Mouse (Mus musculus): Measurements from ENCODE around the gene Cd27.
"Not testable (repeated sequence)": the region's sequence is repeated elsewhere in the genome, so short reads cannot be mapped to it uniquely, and the experiment has no call there.

Cd27 gene

DNA sequence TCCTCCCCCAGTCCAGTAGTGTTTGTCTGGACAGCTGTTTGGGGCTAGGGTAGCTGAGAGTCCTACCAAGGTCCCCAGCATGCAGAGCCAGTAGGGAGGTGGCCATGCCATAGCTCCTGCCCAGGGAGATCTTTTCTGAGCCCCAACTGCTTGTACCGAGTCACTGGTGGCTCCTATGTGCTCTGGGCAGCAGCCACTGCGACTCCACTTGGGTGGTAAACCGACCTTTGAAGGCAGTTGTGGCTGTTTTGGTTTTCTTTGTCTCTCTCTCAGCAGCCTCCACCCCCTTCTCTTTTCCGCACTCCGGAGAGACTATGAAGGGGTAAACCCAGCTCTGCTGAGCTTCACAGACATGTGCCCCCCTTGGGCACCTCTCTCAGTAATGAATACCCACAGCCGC is at the start of gene Cd27:
Gene Cd27 (minus strand): TSS at position 229 of the 400 bp plus-strand sequence.
- no peak for DNase-seq

DNA sequence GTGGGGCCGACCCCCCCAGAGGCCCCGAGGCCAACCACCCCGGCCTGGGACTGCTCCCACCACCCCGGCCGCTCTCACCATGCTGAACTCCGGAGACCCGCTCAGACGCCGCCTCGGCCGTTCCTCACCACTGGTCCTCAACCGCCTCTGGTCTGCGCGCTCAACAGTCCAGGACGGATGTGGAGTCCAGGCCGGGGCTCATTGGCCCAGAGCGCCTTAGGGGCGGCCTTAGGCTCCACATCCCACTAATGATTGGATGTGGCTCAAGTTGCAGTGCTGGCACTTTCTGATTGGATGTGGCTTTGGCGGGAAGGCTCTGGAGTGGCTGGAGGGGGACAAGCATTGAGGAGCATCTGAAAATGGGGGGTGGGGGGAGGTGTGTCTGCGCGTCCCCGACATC is 49.1 kb upstream of the Cd27 start, which contains the start of gene Tuba3a:
Gene Tuba3a (minus strand): TSS at position 153 of the 400 bp plus-strand sequence.
- no peak for DNase-seq

DNA sequence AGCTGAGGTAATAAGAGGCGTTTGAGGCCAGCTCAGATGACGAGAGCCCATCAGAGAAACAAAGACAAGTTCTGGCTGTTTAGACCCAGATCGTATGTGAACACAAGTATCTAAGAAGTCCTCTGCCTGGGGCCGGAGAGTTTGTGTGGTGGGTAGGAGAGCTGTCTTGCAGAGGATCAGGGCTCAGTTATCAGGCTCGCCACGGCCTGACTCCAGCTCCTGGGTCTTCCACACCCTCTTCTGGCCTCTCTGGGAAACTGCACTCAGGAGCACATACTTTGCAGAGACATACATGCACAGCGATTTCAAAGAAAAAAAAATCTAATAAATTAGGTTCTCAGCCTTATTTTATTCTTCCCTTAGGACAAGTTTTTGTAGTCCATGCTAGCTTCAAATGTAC is 47.9 kb upstream of the Cd27 start:
- DNase-seq: no peak

DNA sequence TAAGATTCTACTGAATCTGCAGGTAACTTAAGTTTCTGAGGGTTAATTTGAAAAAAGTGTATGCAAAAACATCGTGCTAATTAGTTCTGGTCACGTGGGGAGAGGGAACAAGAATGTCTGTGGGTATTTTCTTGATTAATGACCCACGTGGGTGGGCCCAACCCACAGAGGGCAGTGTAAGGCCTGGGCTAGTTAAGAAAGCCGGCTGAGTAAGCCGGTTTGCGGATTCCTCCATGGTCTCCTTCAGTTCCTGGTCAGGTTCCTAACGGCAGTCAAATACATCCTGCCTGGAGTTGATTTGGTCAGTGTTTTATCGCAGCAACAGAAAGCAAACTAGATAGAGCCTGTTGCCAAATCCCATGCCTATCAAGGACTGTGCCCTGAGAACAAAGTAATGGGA is 47.4 kb upstream of the Cd27 start:
- DNase-seq: no peak

DNA sequence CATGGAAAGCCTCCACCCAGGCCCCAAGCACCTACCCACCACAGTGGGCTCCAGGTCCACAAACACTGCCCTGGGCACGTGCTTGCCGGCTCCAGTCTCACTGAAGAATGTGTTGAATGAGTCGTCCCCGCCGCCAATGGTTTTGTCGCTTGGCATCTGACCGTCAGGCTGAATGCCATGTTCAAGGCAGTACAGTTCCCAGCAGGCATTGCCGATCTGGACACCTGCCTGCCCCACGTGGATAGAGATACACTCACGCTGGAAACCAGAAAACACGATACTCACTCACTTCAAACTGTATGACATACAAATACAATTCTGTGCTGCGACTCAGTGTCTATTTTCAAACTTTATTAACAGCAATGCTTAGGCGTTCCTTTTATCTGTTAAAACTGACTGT is 45.9 kb upstream of the Cd27 start:
- DNase-seq: not testable (repeated sequence)

DNA sequence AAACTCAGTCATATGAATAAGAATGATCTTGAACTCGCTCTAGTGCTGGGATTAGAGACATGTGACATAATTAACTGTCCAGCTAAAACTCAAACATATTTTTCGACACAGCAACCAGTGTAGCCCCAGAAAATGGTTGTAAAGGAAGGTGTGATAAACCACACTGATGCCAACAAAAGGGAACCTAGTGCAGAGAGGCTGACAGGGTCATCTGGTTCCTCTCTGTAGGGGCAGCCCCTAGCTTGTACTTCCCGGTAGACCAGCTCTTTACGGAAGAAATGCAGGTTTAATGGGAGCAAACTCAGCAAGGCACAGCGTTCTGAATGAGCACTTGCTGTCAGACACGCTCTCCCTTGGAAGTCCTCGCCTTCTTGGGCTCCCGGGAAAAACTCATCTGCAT is 42.9 kb upstream of the Cd27 start:
- no peak for DNase-seq

DNA sequence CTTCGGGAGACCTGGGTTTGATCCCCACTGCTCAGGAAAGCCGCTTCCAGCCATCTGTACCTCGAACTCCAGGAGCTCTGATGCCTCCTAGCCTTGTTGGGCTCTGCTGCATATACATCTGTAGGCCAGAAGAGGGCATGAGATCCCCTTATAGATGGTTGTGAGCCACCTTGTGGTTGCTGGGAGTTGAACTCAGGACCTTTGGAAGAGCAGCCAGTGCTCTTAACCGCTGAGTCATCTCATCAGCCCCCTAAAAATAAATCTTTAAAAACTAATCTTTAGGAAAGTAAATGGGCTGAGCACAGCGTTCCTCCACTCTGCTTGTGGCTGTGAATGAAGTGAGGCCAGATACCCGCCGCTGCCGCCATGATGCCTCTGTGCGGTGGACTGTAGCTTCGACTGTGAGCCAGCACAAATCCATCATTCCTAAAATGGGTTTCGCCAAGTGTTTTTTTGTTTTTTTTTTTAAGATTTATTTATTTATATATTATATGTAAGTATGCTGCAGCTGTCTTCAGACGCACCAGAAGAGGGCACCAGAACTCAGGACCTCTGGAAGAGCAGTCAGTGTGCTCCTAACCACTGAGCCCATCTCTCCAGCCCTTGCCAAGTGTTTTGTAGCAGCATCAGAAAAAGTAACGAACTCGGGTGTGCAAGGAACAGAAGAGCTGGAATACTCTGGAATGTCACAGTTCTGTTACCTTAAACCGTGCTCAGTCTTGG is 38.2 kb upstream of the Cd27 start:
- DNase-seq: no peak

DNA sequence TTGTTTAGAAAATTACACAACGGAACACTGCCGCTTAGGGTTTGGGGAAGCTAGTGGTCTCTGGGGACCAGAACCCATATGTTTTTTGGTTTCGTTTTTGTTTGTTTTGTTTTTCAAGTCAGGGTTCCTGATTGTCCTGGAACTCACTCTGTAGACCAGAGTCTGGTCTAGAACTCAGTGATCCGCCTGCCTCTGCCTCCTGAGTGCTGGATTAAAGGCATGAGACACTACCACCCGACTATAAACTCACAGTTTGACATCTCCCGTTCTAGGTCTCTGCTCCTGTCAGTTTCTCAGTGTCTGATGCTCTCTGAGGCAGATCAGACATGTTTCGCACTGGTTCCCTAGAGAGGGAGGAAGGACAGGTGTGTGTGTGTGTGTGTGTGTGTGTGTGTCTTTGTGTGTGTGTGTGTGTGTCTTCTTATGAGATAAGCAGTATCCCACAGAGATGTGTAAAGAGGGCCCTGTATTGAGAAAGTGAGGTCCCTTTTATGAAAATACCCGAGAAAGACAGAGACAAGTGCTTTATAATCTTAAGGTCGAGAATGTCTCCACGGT is 35.5 kb upstream of the Cd27 start:
- no peak for DNase-seq

DNA sequence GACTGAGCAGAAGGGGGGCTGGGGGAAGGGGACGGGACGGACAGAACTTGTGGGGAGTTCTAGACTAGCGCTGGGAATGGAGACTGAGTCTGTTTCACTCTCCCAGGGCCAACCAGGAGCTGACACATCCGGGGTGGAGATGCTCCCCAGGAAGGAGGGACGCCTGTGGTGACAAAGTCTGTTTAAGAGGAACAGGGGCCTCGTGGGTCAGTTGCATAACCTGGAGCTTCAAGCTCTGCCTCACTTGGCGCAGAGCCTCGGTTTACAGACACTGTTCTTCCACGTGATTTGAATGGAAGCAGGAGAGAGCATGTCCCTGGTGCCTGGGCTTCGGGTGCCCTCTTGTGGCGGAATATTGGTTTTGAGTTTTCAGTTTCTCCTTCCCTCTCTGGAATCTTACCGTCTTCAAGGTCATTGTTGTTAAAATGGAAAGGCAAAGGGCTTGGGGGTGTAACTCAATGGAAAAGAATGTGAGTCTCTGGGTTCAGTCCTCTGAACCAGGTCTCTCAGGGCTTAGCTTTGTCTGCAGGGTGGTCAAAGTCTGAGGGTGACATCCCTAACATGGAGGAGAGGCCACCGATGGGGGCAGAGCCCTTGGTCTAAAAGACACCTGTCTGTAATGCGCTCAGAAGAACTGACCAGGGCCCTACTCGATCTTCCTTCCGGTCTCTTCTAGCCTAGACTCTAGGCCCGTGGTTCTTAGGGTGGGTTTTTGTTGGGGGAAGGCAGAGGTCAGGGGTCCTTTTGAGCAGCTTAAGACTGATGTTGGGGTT is 34.8 kb upstream of the Cd27 start:
- DNase-seq: peak; percentile 95

DNA sequence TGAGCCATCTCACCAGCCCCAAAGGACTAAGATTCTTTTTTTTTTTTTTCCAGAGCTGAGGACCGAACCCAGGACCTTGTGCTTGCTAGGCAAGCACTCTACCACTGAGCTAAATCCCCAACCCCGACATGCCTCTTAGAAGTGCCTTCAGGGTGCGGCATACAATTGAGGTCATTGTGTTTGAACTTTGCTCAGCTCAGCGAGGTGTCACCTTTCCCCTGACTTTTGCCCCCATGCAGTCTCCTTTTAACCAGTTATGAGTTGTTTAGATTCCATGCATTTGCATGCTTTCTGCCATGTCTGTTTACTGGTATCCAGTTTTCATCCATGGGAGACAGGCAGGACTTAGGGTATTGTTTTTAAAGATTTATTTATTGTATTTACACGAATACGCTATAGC is 32.0 kb upstream of the Cd27 start:
- DNase-seq: no peak

DNA sequence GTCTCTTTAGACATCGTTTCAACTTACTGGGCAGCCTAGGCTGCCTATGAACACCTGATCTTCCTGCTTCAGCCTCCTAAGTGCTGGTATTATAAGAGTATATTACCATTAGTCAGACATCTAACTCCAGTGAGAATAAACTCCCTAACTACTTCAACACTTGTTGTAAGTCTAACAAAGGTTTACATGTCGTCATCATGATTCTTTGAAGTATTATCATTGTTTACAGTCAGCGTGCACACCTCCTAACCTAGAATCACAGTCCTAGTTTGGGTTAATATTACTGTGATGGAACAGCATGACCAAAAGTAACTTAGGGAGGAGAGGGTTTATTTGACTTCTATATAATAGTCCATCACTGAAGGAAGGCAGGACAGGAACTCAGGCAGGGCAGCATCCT is 30.7 kb upstream of the Cd27 start:
- DNase-seq: no peak

DNA sequence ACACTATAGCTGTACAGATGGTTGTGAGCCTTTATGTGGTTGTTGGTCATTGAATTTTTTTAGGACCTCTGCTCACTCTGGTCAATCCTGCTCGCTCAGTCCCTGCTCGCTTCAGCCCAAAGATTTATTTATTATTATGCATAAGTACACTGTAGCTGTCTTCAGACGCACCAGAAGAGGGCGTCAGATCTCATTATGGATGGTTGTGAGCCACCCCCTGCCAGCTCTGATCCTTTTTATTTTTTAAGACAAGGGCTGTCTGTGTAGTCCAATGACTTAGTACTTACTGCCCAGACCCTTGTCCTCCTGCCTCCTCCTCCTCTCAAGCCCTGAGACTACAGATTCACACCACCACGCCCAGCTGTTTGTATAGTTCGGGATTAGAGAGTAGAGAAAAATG is 29.8 kb upstream of the Cd27 start:
- not testable (repeated sequence) for DNase-seq

DNA sequence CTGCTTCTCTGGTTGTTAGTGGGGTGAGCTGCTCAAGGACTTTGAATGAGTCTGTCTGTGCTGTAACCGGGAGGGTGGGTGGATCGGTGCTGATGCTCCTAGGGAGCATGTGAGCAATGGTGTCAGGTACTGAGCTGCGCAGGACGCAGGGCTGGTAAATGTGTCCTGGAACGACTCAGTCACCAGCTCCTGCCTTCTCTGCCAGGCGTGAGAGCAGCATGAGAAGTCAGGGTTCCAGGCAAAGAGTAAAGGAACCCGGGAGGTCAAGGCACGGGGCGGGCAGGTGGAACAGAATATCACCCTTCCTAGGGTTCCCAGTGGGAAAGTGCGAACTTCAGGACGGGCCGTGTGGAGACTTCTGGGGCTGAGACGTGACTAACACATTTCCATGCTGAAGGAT is 29.3 kb upstream of the Cd27 start:
- no peak for DNase-seq

DNA sequence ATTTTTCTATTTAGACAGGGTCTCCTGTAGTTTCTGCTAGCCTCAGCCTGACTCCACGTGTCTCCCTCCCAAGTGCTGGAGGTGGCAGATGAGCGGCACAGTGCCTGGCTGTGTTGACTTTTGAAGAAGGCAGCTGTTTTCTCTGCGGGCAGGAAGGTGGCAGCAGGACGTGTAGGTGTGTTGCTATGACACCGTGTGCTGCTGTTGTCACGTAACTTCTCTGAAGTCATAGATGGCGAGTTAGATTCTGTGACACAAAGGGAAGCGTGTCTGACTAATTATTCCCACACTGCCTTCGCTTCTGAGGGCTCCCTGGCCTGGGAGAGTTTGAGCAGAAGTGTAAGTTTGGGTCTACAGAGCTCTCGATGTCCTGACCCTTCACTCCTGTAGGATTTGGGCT is 28.4 kb upstream of the Cd27 start:
- no peak for DNase-seq

DNA sequence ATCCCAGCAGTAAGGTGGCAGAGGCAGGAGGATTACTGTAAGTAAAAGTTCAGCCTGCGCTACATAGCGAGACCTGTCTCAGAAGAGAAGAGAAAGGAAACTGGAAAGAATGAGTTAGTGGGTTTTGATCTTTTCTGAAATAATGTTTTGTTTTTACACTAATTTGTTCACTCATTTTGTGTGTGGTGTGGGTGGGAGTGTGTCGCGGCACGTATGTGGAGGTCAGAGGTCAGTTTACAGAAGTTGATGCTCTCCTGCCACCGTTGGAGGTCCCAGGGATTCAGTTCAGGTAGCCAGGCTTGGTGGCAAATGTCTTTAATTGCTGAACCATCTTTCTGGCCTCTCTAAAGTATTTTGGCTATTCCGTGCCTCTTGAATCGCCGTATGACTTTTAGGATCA is 27.4 kb upstream of the Cd27 start:
- no peak for DNase-seq

DNA sequence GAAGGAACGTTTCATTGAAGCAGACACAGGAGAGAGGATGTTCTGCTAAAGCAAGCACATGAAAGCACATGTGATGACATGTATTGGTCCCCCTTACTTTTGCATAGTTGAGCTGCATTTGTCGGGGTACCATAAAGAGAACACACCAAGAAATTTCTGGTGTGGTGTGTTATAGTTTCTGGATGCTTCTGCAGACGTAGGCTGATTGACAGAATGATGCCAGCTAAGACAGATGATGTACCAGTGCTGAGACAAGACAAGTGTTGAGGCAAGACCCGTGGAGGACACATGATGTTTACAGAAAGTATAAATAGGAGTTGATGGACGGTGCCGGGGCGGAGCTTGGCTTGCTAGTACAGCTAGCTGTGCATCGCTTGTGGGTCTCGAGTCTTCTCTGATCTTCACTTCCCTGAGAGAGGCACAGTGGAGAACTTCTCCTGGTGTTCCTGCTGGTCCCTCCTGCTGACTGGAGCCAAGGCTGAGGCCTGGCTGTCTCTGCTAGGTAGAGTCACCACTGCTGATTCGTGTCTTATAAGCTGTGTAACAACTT is 23.3 kb upstream of the Cd27 start:
- DNase-seq: no peak

DNA sequence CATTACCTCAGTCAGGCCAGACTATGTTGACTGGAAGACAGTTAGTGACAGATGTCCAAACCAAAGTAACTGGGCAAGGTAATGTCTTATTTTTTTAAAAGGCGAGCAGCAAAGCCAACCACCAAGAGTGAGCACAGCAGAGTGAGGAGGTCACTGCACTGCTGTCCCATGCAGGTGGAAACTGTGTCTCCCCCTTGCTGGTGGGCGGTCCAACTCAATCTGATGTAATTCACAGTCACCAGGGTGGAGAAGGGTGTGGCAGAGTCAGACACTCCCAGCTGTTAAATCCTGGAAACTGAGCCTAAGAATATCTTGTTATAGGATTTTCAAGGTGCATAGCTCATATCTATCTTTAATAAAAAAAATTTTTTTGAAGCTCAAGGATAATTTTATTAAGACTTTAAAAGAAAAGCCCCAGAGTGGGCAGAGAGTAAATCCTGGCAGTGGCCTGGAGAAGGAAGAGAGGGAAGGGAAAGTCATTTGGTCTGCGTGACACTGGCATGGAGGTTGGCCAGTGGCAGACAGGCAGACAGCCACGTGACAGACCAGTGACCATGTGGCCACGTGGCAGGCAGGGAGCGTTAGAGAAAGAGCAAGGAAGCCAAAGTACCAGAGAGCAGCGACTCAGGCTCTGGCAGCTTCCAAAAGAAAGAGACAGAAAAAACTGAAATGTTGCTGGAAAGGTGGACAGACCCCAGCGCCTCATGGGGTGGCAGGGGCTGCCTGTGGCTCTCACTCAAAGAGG is 19.6 kb upstream of the Cd27 start:
- peak; percentile 57 for DNase-seq

DNA sequence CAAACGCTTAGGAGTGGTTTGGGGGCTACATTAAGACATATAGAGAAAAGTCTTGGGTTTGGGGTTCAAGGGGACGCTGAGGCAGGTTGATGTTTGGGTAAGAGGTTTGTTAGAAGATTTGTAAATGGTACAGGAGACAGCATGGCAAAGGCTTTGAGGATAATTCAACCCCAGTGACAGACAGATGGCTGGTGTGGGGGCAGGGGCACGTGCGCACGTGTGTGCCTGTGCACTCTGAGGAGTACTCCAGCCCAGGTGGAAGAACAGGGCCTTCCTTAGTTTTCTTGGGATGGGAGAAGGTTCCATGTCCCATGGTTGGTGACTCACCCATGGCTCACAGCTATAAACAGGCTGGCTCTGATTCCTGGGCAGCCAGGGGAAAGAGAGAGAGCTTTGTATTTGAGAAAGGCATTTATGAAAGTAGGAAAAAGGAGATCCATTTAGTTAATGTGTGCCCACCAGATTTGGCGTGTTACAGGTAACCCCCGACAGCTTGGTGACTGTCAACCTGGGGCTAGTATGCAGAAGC is 18.8 kb upstream of the Cd27 start:
- DNase-seq: no peak

DNA sequence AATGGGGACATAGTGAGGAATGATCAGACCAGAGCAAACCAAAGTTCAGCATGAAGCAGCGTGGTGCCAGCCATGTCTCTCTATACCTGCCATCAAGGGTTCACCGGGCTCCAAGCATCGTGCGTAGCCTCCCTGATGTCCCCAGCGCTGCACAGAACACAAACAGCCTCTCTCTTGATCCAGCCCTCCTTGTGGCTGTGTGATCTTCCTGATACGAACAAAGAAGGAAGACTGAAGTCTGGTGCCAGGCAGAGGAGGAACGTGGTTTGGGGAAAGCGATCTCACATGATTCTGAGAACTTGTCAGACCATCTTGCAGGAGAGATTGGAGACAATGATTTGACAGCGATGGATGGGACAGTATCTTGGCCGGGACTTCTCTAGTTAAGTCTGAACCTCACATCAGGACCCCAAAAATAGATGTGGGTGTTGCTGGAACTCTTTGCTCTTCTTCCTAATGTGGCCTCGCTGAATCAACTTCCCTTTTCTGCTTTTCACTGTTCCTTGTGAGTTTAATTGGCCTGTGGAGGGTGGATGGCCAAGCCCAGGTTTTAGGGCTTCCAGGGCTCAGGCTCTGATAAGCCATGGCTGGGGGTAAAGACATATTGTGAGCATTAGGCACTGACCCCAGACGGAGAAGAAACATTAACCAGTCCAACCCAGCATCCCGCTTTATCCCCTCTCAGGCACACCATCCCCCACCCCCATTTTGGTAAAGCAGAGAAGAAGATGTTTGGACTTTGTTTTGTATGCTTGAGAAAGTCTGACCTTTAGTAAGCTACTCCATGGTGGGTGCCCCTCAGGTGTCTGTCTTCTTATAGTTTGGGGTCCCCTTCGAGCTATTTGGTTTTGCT is 17.3 kb upstream of the Cd27 start:
- DNase-seq: no peak

DNA sequence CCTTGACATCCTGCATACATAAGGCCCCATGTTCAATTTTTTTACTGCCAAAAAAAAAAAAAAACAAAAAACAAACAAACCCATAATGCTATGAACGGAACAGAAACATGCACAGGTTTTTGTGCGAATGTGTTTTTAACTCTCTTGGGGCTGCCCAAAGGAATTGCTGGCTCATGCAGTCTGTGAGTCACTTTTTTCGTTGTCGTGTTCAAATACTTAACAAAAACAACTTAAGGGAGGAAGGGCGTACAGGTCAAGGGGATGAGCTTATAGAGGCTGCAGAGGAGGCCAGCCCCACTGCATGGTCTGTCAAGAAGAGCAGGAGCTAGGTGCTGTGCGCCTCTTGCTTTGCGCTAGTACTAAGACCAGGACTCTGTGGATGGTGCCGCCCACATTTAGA is 15.9 kb upstream of the Cd27 start:
- no peak for DNase-seq

DNA sequence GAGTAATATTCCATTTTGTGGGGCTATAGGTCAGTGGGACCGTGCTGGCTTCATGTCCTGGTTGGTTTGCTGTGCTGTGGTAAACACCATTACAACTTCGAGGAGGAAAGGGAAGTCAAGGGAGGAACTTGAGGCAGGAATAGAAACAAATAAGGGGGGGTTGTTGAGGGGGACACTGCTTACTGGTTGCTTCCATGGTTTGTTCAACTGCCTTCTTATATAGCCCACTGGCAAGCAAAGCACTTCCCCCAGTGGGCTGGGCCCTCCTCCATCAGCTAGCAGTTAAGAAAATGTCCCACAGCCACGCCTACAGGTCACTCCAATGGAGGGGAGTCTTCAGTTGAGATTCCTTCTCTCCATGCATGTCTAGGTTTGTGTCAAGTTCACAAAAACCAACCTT is 15.5 kb upstream of the Cd27 start:
- DNase-seq: no peak

DNA sequence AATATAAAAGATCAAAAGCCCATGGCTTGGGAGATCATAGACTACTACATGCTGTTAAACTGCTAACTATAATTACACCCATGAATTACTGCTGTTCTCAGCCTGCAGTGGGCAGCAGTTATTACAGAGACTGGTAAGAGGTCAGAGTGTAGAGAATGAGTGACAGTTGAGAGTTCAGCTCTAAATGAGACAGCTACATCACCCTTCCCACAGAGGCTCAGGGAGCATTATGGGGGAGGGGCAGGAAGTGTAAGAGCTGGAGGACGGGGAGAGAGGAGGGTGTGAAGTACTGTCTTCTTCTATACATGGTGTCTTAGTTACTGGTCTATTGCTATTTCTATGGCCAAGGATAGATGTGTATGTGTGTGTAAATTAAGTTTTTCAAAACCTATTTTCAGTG is 7.7 kb upstream of the Cd27 start:
- DNase-seq: no peak
